Mouse (Mus musculus) ES-E14 (cell line): ENCODE measurements at regions not wholly inside any gene's neighbourhood (a gene's known extent, or its start where the extent isn't known, plus 50 kb on each side); places are given as distances from the start of the nearest gene placed in this dataset.

Experiments used
- DNase-seq: peaks from one replicate; pipeline ENCODE4 v3.0.0-alpha.2; 2013; ENCODE audit warnings: low read depth, low spot score
- H3K27ac ChIP-seq: 2 replicates; pipeline ENCODE4 v1.5.1; 2012; ENCODE audit warnings: low read depth, mild to moderate bottlenecking, low read length, moderate library complexity, mixed read lengths; ENCODE audit not compliant: poor library complexity, insufficient read depth, severe bottlenecking
- H3K36me3 ChIP-seq: 2 replicates; pipeline ENCODE4 v1.6.1; 2012; ENCODE audit warnings: mild to moderate bottlenecking, low read length, moderate library complexity, mixed read lengths; ENCODE audit not compliant: control insufficient read depth, poor library complexity, insufficient read depth, severe bottlenecking
- H3K4me1 ChIP-seq, 2 experiments: fragments of 150-350 bp in 1 of 2; sonication (generic) in 1 of 2; 2 replicates each; pipeline ENCODE4 v1.6.1; 2012; ENCODE audit warnings: low read length in 2 of 2, mild to moderate bottlenecking in 1 of 2, mixed read lengths in 1 of 2; ENCODE audit not compliant: control insufficient read depth in 2 of 2, insufficient read depth in 2 of 2, poor library complexity in 1 of 2
- H3K4me3 ChIP-seq, 2 experiments: fragments of 150-350 bp in 1 of 2; sonication (generic) in 1 of 2; 2 replicates each; pipeline ENCODE4 v1.5.1; 2012; ENCODE audit warnings: low read length in 2 of 2, low read depth in 1 of 2, mild to moderate bottlenecking in 1 of 2, mixed read lengths in 1 of 2; ENCODE audit not compliant: insufficient read depth in 1 of 2, poor library complexity in 1 of 2, severe bottlenecking in 1 of 2
- H3K9ac ChIP-seq: 2 replicates; pipeline ENCODE4 v1.6.1; 2012; ENCODE audit warnings: low read depth, mild to moderate bottlenecking, low read length, mixed read lengths; ENCODE audit not compliant: poor library complexity, insufficient read depth, severe bottlenecking
- H3K9me3 ChIP-seq: fragments of 150-350 bp; sonication (generic); 2 replicates; pipeline ENCODE4 v1.6.1; 2012; ENCODE audit warnings: low read depth, mild to moderate bottlenecking, low read length; ENCODE audit not compliant: control insufficient read depth, insufficient read depth
- CHD2 ChIP-seq: IDR thresholded peaks from 2 replicates; pipeline ENCODE4 v1.6.1; 2014; ENCODE audit warnings: mild to moderate bottlenecking, low read depth, low read length, inconsistent platforms
- HCFC1 ChIP-seq: IDR thresholded peaks from 2 replicates; pipeline ENCODE4 v1.6.1; 2012; ENCODE audit warnings: low read length, inconsistent platforms, borderline replicate concordance; ENCODE audit not compliant: insufficient read depth
- MAFK ChIP-seq: IDR thresholded peaks from 2 replicates; pipeline ENCODE4 v1.6.1; 2014; ENCODE audit warnings: mild to moderate bottlenecking, low read depth, low read length, inconsistent platforms; ENCODE audit not compliant: insufficient read depth
- ZC3H11A ChIP-seq: IDR thresholded peaks from 2 replicates; pipeline ENCODE4 v1.6.1; 2012; ENCODE audit warnings: low read depth, mild to moderate bottlenecking, inconsistent platforms, low read length, borderline replicate concordance
- ZNF384 ChIP-seq: IDR thresholded peaks from 2 replicates; pipeline ENCODE4 v1.6.1; 2012; ENCODE audit warnings: low read depth, low read length, inconsistent platforms
- in situ Hi-C, 2 experiments: fragments of 600-800 bp; cut with MboI; formaldehyde crosslinking; loops; one replicate each; pipeline ENCODE4 v1.15.1; 2025; ENCODE audit warnings: low sequenced_read_pairs in 2 of 2, inconsistent platforms in 1 of 2; ENCODE audit not compliant: unreplicated experiment in 2 of 2

DNA sequence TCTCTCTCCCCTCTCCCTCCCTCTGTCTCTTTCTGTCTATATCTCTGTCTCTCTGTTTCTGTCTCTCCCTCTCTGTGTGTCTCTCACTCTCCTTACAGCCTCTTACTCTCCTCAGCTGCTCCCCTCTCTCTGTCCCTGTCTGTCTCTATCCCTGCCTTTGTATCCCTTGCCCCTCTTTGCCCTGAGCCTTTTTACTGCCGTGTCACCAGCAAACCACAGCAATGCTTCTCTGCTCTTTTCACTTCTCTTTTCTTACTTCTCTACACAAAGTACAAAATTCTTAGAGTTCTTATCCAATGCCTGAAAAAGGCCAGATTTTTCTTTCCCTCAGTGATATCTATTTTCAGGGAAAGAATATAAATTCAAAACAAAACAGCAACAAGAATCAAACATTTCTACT is 323.7 kb upstream of the Ercc4 start:
- DNase-seq = no peak
- no peak overlapping the region for H3K9ac ChIP-seq
- H3K9me3 ChIP-seq = no peaks in the 10 kb centered on the region; the same call in 1 of the 2 replicates
- in situ Hi-C loops = no loop called here
- no peaks in the 10 kb centered on the region for H3K4me1 ChIP-seq
- no peaks in the 10 kb centered on the region for H3K36me3 ChIP-seq
- no peak overlapping the region for H3K27ac ChIP-seq
- TF ChIP-seq ZNF384 = no peak
- TF ChIP-seq ZC3H11A = no peak
- TF ChIP-seq MAFK = no peak
- TF ChIP-seq HCFC1 = no peak
- no peak overlapping the region for H3K4me3 ChIP-seq

DNA sequence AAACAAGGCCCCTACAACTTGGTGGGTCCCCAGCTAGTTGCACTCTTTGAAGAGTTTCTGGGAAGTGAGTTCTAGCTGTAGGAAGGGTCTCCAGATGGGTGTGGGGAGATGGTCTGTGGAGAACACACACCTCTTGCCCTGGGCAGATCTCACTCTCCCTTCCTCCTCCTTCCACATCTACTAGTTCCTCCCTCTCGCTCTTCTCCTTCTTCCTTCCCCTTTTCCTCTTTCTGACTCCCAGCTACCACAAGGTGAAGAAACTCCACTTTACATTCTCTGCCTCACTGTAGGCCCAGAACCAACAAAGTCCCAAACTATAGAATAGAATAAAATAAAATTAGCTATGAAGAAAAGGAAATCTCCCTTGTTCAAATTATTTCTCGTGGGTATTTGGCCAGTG is 311.0 kb upstream of the Ercc4 start:
- no peak for DNase-seq
- H3K4me3 ChIP-seq = no peak overlapping the region
- no peak for TF ChIP-seq ZNF384
- no peak for TF ChIP-seq ZC3H11A
- no peak for TF ChIP-seq CHD2
- TF ChIP-seq MAFK = no peak
- TF ChIP-seq HCFC1 = no peak
- in situ Hi-C loops = no loop called here
- no peak overlapping the region for H3K27ac ChIP-seq
- no peak overlapping the region for H3K9ac ChIP-seq
- H3K4me1 ChIP-seq = no peaks in the 10 kb centered on the region
- no peaks in the 10 kb centered on the region for H3K9me3 ChIP-seq
- H3K36me3 ChIP-seq = no peaks in the 10 kb centered on the region

DNA sequence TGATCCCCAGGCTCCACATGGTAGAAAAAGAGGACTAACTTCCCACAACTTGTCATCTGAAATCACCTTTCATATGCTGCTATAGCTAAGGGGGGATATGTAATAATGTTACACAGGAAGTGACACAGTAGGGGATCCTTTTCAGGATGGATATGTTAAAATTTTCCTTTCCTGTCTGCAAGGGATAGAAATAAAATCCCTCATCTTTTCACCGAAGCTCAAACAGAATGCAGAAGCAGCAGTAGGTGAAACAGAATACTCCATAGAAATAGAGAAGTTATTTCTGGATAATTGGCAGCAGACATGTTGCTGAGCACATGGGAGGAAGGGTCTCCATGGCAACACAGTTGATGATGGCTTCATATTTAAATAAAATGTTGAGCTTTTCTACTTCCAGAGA is 309.3 kb upstream of the Ercc4 start:
- Histone ChIP-seq H3K4me1 (no peaks in the 10 kb centered on the region), H3K9me3 (no peaks in the 10 kb centered on the region), H3K27ac (no peak overlapping the region), H3K36me3 (no peaks in the 10 kb centered on the region), H3K9ac (no peak overlapping the region), H3K4me3 (no peak overlapping the region)
- no peak for DNase-seq
- in situ Hi-C loops = no loop called here
- no peak for TF ChIP-seq CHD2
- no peak for TF ChIP-seq HCFC1
- no peak for TF ChIP-seq MAFK
- no peak for TF ChIP-seq ZNF384
- no peak for TF ChIP-seq ZC3H11A

DNA sequence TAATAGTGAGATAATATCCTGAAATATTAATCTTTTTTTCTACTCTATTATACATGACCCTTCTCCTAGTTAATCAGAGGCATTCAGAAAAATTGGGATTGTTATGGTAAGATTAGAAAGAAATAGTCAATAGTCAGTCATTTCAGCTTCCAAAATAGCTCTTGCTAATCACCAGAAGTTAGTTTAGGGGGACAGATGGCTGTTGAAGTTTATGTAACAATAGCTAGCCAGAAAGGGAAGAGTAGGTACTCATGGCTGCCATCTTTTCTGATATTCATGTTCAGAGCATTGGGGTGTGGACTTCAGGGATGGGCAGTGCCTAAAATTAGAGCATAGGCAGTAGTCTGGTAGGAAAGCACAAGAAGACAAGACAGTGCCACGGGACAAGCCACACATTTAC is 306.8 kb upstream of the Ercc4 start:
- Histone ChIP-seq H3K4me1 (peaks cover 0 to 2% of the 10 kb centered on the region in 2 experiments; a peak in 2 of 4 replicates), H3K27ac (no peak overlapping the region), H3K36me3 (no peaks in the 10 kb centered on the region), H3K4me3 (no peak overlapping the region), H3K9me3 (no peaks in the 10 kb centered on the region), H3K9ac (no peak overlapping the region)
- in situ Hi-C loops = no loop called here
- TF ChIP-seq ZC3H11A = no peak
- TF ChIP-seq MAFK = no peak
- no peak for TF ChIP-seq CHD2
- no peak for TF ChIP-seq ZNF384
- TF ChIP-seq HCFC1 = no peak
- DNase-seq = no peak

DNA sequence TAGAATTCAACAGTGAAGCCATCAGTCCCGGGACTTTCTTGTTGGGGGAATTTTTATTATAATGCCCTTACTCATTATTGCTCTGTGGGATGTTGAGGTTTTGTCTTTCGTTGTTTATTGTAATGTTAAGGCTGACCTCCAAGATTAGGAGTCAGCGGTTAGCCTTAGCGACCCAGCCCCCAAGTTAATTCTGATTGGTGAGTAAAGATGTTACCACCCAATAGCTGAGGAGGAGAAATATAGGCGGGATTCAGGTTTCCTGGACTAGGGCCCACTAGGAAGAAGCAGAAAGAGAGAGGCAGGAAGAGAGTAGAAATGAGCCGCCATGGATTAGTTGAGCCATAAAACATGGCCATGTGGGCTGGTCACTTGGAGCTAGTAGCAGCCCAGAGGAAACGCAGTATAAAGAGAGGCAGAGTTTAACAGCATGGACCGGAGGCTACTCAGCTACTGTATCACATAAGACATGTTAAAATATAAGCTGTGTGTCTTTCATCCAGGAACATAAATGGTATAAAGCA is 302.1 kb upstream of the Ercc4 start:
- H3K9ac ChIP-seq = no peak overlapping the region
- H3K4me3 ChIP-seq = no peak overlapping the region
- peaks cover 0 to 2% of the 10 kb centered on the region in 2 experiments; a peak in 3 of 4 replicates for H3K4me1 ChIP-seq
- H3K9me3 ChIP-seq = no peaks in the 10 kb centered on the region
- no peaks in the 10 kb centered on the region for H3K36me3 ChIP-seq
- in situ Hi-C loops = no loop called here
- no peak overlapping the region for H3K27ac ChIP-seq
- TF ChIP-seq CHD2 (no peak), MAFK (no peak), ZNF384 (no peak), ZC3H11A (no peak), HCFC1 (no peak)
- DNase-seq = peak; percentile 33
